Mouse (Mus musculus) ES-E14 (cell line): ENCODE measurements around the gene H2-Q7. TPM values are rescaled to one million over a fixed set of nuclear protein-coding genes. Genes with fewer than 3 reads are reported as not detected.

ENCODE experiments used
- DNase-seq: peaks from one replicate; pipeline ENCODE4 v3.0.0-alpha.2; 2013; ENCODE audit warnings: low read depth, low spot score
- H3K27ac ChIP-seq: 2 replicates; pipeline ENCODE4 v1.5.1; 2012; ENCODE audit warnings: low read depth, mild to moderate bottlenecking, low read length, moderate library complexity, mixed read lengths; ENCODE audit not compliant: poor library complexity, insufficient read depth, severe bottlenecking
- H3K36me3 ChIP-seq: 2 replicates; pipeline ENCODE4 v1.6.1; 2012; ENCODE audit warnings: mild to moderate bottlenecking, low read length, moderate library complexity, mixed read lengths; ENCODE audit not compliant: control insufficient read depth, poor library complexity, insufficient read depth, severe bottlenecking
- H3K4me1 ChIP-seq, 2 experiments: fragments of 150-350 bp in 1 of 2; sonication (generic) in 1 of 2; 2 replicates each; pipeline ENCODE4 v1.6.1; 2012; ENCODE audit warnings: low read length in 2 of 2, mild to moderate bottlenecking in 1 of 2, mixed read lengths in 1 of 2; ENCODE audit not compliant: control insufficient read depth in 2 of 2, insufficient read depth in 2 of 2, poor library complexity in 1 of 2
- H3K4me3 ChIP-seq, 2 experiments: fragments of 150-350 bp in 1 of 2; sonication (generic) in 1 of 2; 2 replicates each; pipeline ENCODE4 v1.5.1; 2012; ENCODE audit warnings: low read length in 2 of 2, low read depth in 1 of 2, mild to moderate bottlenecking in 1 of 2, mixed read lengths in 1 of 2; ENCODE audit not compliant: insufficient read depth in 1 of 2, poor library complexity in 1 of 2, severe bottlenecking in 1 of 2
- H3K9ac ChIP-seq: 2 replicates; pipeline ENCODE4 v1.6.1; 2012; ENCODE audit warnings: low read depth, mild to moderate bottlenecking, low read length, mixed read lengths; ENCODE audit not compliant: poor library complexity, insufficient read depth, severe bottlenecking
- H3K9me3 ChIP-seq: fragments of 150-350 bp; sonication (generic); 2 replicates; pipeline ENCODE4 v1.6.1; 2012; ENCODE audit warnings: low read depth, mild to moderate bottlenecking, low read length; ENCODE audit not compliant: control insufficient read depth, insufficient read depth
- CHD2 ChIP-seq: IDR thresholded peaks from 2 replicates; pipeline ENCODE4 v1.6.1; 2014; ENCODE audit warnings: mild to moderate bottlenecking, low read depth, low read length, inconsistent platforms
- HCFC1 ChIP-seq: IDR thresholded peaks from 2 replicates; pipeline ENCODE4 v1.6.1; 2012; ENCODE audit warnings: low read length, inconsistent platforms, borderline replicate concordance; ENCODE audit not compliant: insufficient read depth
- MAFK ChIP-seq: IDR thresholded peaks from 2 replicates; pipeline ENCODE4 v1.6.1; 2014; ENCODE audit warnings: mild to moderate bottlenecking, low read depth, low read length, inconsistent platforms; ENCODE audit not compliant: insufficient read depth
- ZC3H11A ChIP-seq: IDR thresholded peaks from 2 replicates; pipeline ENCODE4 v1.6.1; 2012; ENCODE audit warnings: low read depth, mild to moderate bottlenecking, inconsistent platforms, low read length, borderline replicate concordance
- ZNF384 ChIP-seq: IDR thresholded peaks from 2 replicates; pipeline ENCODE4 v1.6.1; 2012; ENCODE audit warnings: low read depth, low read length, inconsistent platforms
- in situ Hi-C, 2 experiments: fragments of 600-800 bp; cut with MboI; formaldehyde crosslinking; loops; one replicate each; pipeline ENCODE4 v1.15.1; 2025; ENCODE audit warnings: low sequenced_read_pairs in 2 of 2, inconsistent platforms in 1 of 2; ENCODE audit not compliant: unreplicated experiment in 2 of 2
- total RNA-seq: library from RNA; depleted of rRNA; stranded (reverse); fragments of 300-350 nt; gene quantifications from 2 replicates; pipeline ENCODE4 v1.2.3, GENCODE M21; 2012; rRNA removed

H2-Q7 gene
- total RNA-seq, 1 experiment: 2.1 TPM

DNA sequence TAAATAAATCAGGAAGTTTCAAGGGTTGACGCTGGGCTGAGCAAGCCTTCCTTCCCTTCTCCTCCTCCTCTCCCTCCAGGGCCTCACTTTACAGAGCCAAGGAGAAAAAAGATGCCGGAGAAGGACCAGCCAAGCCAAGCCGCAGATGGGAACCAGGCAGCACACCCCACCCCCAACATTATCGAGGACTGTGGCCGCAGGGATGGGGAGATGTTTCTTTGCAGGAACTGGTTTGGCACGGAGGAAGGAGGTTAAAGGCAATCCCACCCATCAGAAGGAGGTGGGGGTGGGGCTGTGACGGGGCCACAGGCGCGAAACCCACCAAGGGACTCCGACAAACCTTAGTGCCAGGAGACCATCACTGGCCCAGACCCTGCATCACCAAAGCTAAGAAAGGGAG is 47.8 kb downstream of the H2-Q7 start:
- H3K36me3 ChIP-seq: no peaks in the 10 kb centered on the region
- peaks cover 2 to 28% of the 10 kb centered on the region in 2 experiments; a peak in 3 of 4 replicates for H3K4me1 ChIP-seq
- H3K4me3 ChIP-seq: peak overlapping the region in 1 of 2 experiments; percentile 10; a peak in 1 of 4 replicates
- H3K9ac ChIP-seq: peak overlapping the region; percentile 6; the same call in 1 of the 2 replicates
- no peaks in the 10 kb centered on the region for H3K9me3 ChIP-seq
- TF ChIP-seq ZNF384 (peak; percentile 58; the same call in 1 of the 2 replicates), ZC3H11A (no peak)
- H3K27ac ChIP-seq: peak overlapping the region; percentile 52
- no peak for DNase-seq
- in situ Hi-C loops: no loop called here

DNA sequence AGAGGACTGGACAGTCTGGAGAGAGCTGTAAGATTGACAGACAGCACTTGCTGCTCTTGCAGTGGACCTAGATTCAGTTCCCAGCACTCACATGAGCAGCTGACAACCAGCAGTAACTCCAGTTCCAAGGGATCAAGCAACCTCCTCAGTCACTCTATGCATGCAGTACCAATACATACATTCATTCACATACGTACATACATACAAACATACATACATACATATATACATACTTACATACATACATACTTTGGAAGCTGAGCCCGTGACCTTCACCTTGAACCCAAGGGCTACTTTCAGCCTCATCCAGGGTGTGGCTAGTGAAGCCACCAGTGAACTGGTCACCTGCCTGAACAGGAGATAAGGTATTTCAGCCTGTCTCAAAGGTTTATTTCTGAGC is 49.1 kb downstream of the H2-Q7 start:
- peak overlapping the region; percentile 63; the same call in 1 of the 2 replicates for H3K27ac ChIP-seq
- no peaks in the 10 kb centered on the region for H3K9me3 ChIP-seq
- no peak for DNase-seq
- H3K4me1 ChIP-seq: peaks cover 2 to 28% of the 10 kb centered on the region in 2 experiments; a peak in 3 of 4 replicates
- H3K4me3 ChIP-seq: no peak overlapping the region
- in situ Hi-C loops: no loop called here
- H3K9ac ChIP-seq: no peak overlapping the region
- TF ChIP-seq ZC3H11A (no peak), HCFC1 (no peak), MAFK (no peak)
- no peaks in the 10 kb centered on the region for H3K36me3 ChIP-seq

DNA sequence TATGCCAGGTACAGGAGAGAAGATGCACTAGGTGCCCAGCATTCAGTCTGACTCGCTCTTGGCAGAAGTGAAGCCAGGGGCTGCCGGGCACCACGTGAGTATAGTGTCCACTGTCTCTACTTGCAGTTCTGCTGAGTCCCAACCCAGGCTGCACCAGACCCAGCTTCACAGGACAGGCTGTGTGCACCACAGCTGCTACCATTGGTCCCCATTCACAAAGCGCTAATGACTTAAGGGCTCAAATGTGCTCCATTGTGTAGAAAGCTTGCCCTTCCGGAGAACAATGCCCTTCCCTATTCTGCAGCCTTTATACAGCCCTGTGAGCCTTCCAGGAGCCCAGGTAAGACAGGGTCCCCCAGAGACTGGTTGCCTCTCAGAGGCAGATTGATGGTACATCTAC is 51.4 kb downstream of the H2-Q7 start:
- H3K4me1 ChIP-seq: peaks cover 2 to 28% of the 10 kb centered on the region in 2 experiments; a peak in 3 of 4 replicates
- peak; percentile 63 for DNase-seq
- in situ Hi-C loops: no loop called here
- H3K36me3 ChIP-seq: no peaks in the 10 kb centered on the region
- H3K9me3 ChIP-seq: no peaks in the 10 kb centered on the region
- peak overlapping the region in 1 of 2 experiments; percentile 22; a peak in 1 of 4 replicates for H3K4me3 ChIP-seq
- peak overlapping the region; percentile 80; the same call in 1 of the 2 replicates for H3K27ac ChIP-seq
- peak overlapping the region; percentile 30; the same call in 1 of the 2 replicates for H3K9ac ChIP-seq
- TF ChIP-seq MAFK: no peak
- no peak for TF ChIP-seq ZNF384
- TF ChIP-seq CHD2: 0 out of 2 replicates have a peak, but pooled peaks have one; percentile 26

Other genes with a start within 250 kb of the H2-Q7 start
- gene Ltb, start 244.7 kb upstream of the H2-Q7 start, total RNA-seq: 10.1 and 19.6 TPM in 2 replicates
- gene Tnf, start 237.1 kb upstream of the H2-Q7 start, total RNA-seq: 0.22 TPM in 1 of 2 replicates, not detected in the other
- gene Lta, start 233.8 kb upstream of the H2-Q7 start, total RNA-seq: 0.13 TPM in 1 of 2 replicates, not detected in the other
- not detected in 2 replicates for gene Gm16181, start 218.3 kb upstream of the H2-Q7 start, total RNA-seq
- 0.21 and 0.71 TPM in 2 replicates for gene Atp6v1g2, start 205.5 kb upstream of the H2-Q7 start, total RNA-seq
- gene Nfkbil1, start 203.4 kb upstream of the H2-Q7 start, total RNA-seq: 6.1 and 6.6 TPM in 2 replicates
- gene Ddx39b, start 197.4 kb upstream of the H2-Q7 start, total RNA-seq: 316 and 414 TPM in 2 replicates
- gene H2-D1, start 176.4 kb upstream of the H2-Q7 start, total RNA-seq: 30.1 and 44.9 TPM in 2 replicates
- gene H2-Q1, start 118.8 kb upstream of the H2-Q7 start, total RNA-seq: 0.11 TPM in 1 of 2 replicates, not detected in the other
- 0.67 and 1.4 TPM in 2 replicates for gene H2-Q2, start 96.9 kb upstream of the H2-Q7 start, total RNA-seq
- 9.1 and 19.9 TPM in 2 replicates for gene H2-Q4, start 59.5 kb upstream of the H2-Q7 start, total RNA-seq
- gene H2-Q6, start 14.3 kb upstream of the H2-Q7 start, total RNA-seq: 0.94 and 2.3 TPM in 2 replicates
- gene H2-Q10, start 30.9 kb downstream of the H2-Q7 start, total RNA-seq: 2.1 and 3.1 TPM in 2 replicates
- 844 and 868 TPM in 2 replicates for gene Pou5f1, start 66.9 kb downstream of the H2-Q7 start, total RNA-seq
- gene Tcf19, start 77.7 kb downstream of the H2-Q7 start, total RNA-seq: 7.6 and 10.5 TPM in 2 replicates
- gene Cchcr1, start 77.9 kb downstream of the H2-Q7 start, total RNA-seq: 28.5 and 31.8 TPM in 2 replicates
- gene Psors1c2, start 94.0 kb downstream of the H2-Q7 start, total RNA-seq: 4.3 and 8.9 TPM in 2 replicates
- 1.1 and 1.2 TPM in 2 replicates for gene Cdsn, start 113.0 kb downstream of the H2-Q7 start, total RNA-seq
- gene 2300002M23Rik, start 128.3 kb downstream of the H2-Q7 start, total RNA-seq: 0.22 and 0.42 TPM in 2 replicates
- 0.53 TPM in 1 of 2 replicates, not detected in the other for gene Sfta2, start 162.4 kb downstream of the H2-Q7 start, total RNA-seq
- not detected in 2 replicates for gene Gm9573, start 187.5 kb downstream of the H2-Q7 start, total RNA-seq
- gene Mucl3, start 204.5 kb downstream of the H2-Q7 start, total RNA-seq: 0.85 and 1.1 TPM in 2 replicates
- 58.5 and 90.3 TPM in 2 replicates for gene Vars2, start 228.4 kb downstream of the H2-Q7 start, total RNA-seq
- 75.3 and 83.0 TPM in 2 replicates for gene Gtf2h4, start 234.6 kb downstream of the H2-Q7 start, total RNA-seq